Mouse (Mus musculus) liver, embryonic 14.5 days (tissue): ENCODE measurements around the gene Gm13283. TPM values are rescaled to one million over a fixed set of nuclear protein-coding genes. Genes with fewer than 3 reads are reported as not detected.
"Not testable (repeated sequence)": the region's sequence is repeated elsewhere in the genome, so short reads cannot be mapped to it uniquely, and the experiment has no call there.

ENCODE experiments used
- ATAC-seq: fragments of 200-750 bp; cut with Nextera tagmentation; 2 replicates; pipeline ENCODE4 v1.8.0; 2017; ENCODE audit warnings: moderate number of reproducible peaks, mild to moderate bottlenecking, moderate library complexity; ENCODE audit not compliant: insufficient read depth
- DNase-seq, 3 experiments: peaks; one replicate each; pipeline ENCODE4 v3.0.0-alpha.2; 2012 to 2013; ENCODE audit warnings: low read depth in 3 of 3, low spot score in 3 of 3
- H3K27ac ChIP-seq: fragments of 300-500 bp; sonication (generic); 2 replicates; pipeline ENCODE4 v1.5.1; 2014; ENCODE audit warnings: moderate library complexity, mild to moderate bottlenecking, control low read depth, inconsistent platforms
- H3K27me3 ChIP-seq: fragments of 300-500 bp; sonication (generic); 2 replicates; pipeline ENCODE4 v1.6.1; 2014; ENCODE audit warnings: mild to moderate bottlenecking, low read length, moderate library complexity; ENCODE audit not compliant: control insufficient read depth, insufficient read depth
- H3K36me3 ChIP-seq: fragments of 300-500 bp; sonication (generic); replicated peaks from 2 replicates; pipeline ENCODE4 v1.6.1; 2014; ENCODE audit warnings: low read depth; ENCODE audit not compliant: control insufficient read depth, insufficient read depth
- H3K4me1 ChIP-seq, 2 experiments: fragments of 200-500 bp in 1 of 2; fragments of 300-500 bp in 1 of 2; sonication (generic) in 1 of 2; replicated peaks; 2 replicates each; pipeline ENCODE4 v1.6.1; 2012 to 2014; ENCODE audit warnings: antibody characterized with exemption in 1 of 2, inconsistent platforms in 1 of 2, low read length in 1 of 2; ENCODE audit not compliant: control insufficient read depth in 2 of 2, insufficient read depth in 2 of 2
- H3K4me2 ChIP-seq: fragments of 300-500 bp; sonication (generic); 2 replicates; pipeline ENCODE4 v1.6.1; 2014; ENCODE audit warnings: low read depth, mild to moderate bottlenecking, control low read depth, moderate library complexity
- H3K4me3 ChIP-seq, 2 experiments: fragments of 200-500 bp in 1 of 2; fragments of 300-500 bp in 1 of 2; sonication (generic) in 1 of 2; 2 replicates each; pipeline ENCODE4 v1.5.1; 2012 to 2014; ENCODE audit warnings: low read depth in 2 of 2, low read length in 2 of 2, mild to moderate bottlenecking in 2 of 2, control low read depth in 1 of 2, inconsistent platforms in 1 of 2, moderate library complexity in 1 of 2; ENCODE audit not compliant: insufficient read depth in 1 of 2
- H3K9ac ChIP-seq: fragments of 300-500 bp; sonication (generic); replicated peaks from 2 replicates; pipeline ENCODE4 v1.6.1; 2014; ENCODE audit warnings: mild to moderate bottlenecking, control low read depth, moderate library complexity
- H3K9me3 ChIP-seq: fragments of 300-500 bp; sonication (generic); 2 replicates; pipeline ENCODE4 v1.6.1; 2016; ENCODE audit warnings: low read length, mixed read lengths; ENCODE audit not compliant: control insufficient read depth
- CTCF ChIP-seq: IDR thresholded peaks from 2 replicates; pipeline ENCODE4 v1.5.1; 2016; ENCODE audit warnings: antibody characterized with exemption, low read depth, control low read depth
- EP300 ChIP-seq: IDR thresholded peaks from 2 replicates; pipeline ENCODE4 v1.6.1; 2016; ENCODE audit warnings: antibody characterized with exemption, low read depth
- WGBS: fragments of 180-500 bp; shearing (Covaris S2); extraction: QIAGEN DNeasy Blood & Tissue Kit; methylation state at CpG from one replicate; pipeline ENCODE4 v1.1.7; 2014; ENCODE audit not compliant: insufficient replicate concordance; 5-methylcytosine and 5-hydroxymethylcytosine counted together
- polyA plus RNA-seq, 2 experiments: library from polyadenylated mRNA; depleted of rRNA in 1 of 2; stranded (reverse) in 1 of 2; unstranded in 1 of 2; fragments of >200 nt; fragmentation: Nextera tagmentation in 1 of 2; extraction: Ambion mirVana in 1 of 2; gene quantifications; 2 replicates each; pipeline versions ENCODE4 v1.2.1 to v1.2.3; 2012 to 2014

Gene Gm13283
- polyA plus RNA-seq, 2 experiments: 0.15 TPM; not detected in 1

GRCm38 (mm10) chr4:88741426-88741825 is 18.5 kb upstream of the Gm13283 start:
- Histone ChIP-seq H3K27ac (no peak overlapping the region), H3K4me3 (no peak overlapping the region), H3K9me3 (no peaks in the 10 kb centered on the region), H3K36me3 (no peaks in the 10 kb centered on the region), H3K9ac (no peak overlapping the region), H3K4me1 (no peaks in the 10 kb centered on the region), H3K27me3 (no peaks in the 10 kb centered on the region), H3K4me2 (no peak overlapping the region)
- no peak for TF ChIP-seq EP300
- 34% methylated on average over 4 of the region's 4 CpGs for WGBS
- ATAC-seq: no peak
- no peak for DNase-seq

- Histone ChIP-seq H3K9me3 (no peaks in the 10 kb centered on the region), H3K36me3 (no peaks in the 10 kb centered on the region), H3K4me3 (no peak overlapping the region), H3K27ac (no peak overlapping the region), H3K27me3 (no peaks in the 10 kb centered on the region), H3K4me2 (no peak overlapping the region), H3K9ac (no peak overlapping the region), H3K4me1 (no peaks in the 10 kb centered on the region)
- 53% methylated on average over 7 of the region's 7 CpGs for WGBS
- TF ChIP-seq CTCF (no peak; the same call in 1 of the 2 replicates), EP300 (no peak)
- ATAC-seq (no peak), DNase-seq (no peak)
Measured at GRCm38 (mm10) chr4:88742771-88743371, 17.0 kb upstream of the Gm13283 start.

GRCm38 (mm10) chr4:88744207-88744606 is 15.7 kb upstream of the Gm13283 start:
- ATAC-seq (no peak), DNase-seq (no peak)
- Histone ChIP-seq H3K36me3 (no peaks in the 10 kb centered on the region), H3K9me3 (no peaks in the 10 kb centered on the region), H3K4me2 (no peak overlapping the region), H3K4me3 (no peak overlapping the region), H3K27ac (no peak overlapping the region), H3K27me3 (no peaks in the 10 kb centered on the region), H3K4me1 (no peaks in the 10 kb centered on the region), H3K9ac (no peak overlapping the region)
- TF ChIP-seq EP300: no peak
- TF ChIP-seq CTCF: no peak
- 53% methylated on average over 3 of the region's 3 CpGs for WGBS

- no peak for ATAC-seq
Measured at GRCm38 (mm10) chr4:88749926-88750325, 10.0 kb upstream of the Gm13283 start.

GRCm38 (mm10) chr4:88754818-88755340 is 5.0 kb upstream of the Gm13283 start, which contains the start of gene Gm13271:
TSS of gene Gm13271 (plus strand) at chr4:88754868.
- not testable (repeated sequence) for H3K27ac ChIP-seq, H3K36me3 ChIP-seq, ATAC-seq, DNase-seq, H3K4me2 ChIP-seq, H3K9me3 ChIP-seq, H3K27me3 ChIP-seq, H3K4me1 ChIP-seq, H3K4me3 ChIP-seq, H3K9ac ChIP-seq
- peak; percentile 19; the same call in 1 of the 2 replicates for TF ChIP-seq CTCF
- WGBS: 70% methylated on average over 15 of the region's 15 CpGs

More at GRCm38 (mm10) chr4:88749926-88750325, 10.0 kb upstream of the Gm13283 start:
- Histone ChIP-seq H3K4me3 (no peak overlapping the region), H3K9me3 (no peaks in the 10 kb centered on the region), H3K4me2 (no peak overlapping the region), H3K9ac (no peak overlapping the region), H3K4me1 (no peaks in the 10 kb centered on the region), H3K27me3 (no peaks in the 10 kb centered on the region), H3K27ac (no peak overlapping the region), H3K36me3 (no peaks in the 10 kb centered on the region)
- WGBS: 52% methylated on average over 6 of the region's 6 CpGs
- no peak for TF ChIP-seq CTCF
- TF ChIP-seq EP300: no peak
- no peak for DNase-seq

DNA sequence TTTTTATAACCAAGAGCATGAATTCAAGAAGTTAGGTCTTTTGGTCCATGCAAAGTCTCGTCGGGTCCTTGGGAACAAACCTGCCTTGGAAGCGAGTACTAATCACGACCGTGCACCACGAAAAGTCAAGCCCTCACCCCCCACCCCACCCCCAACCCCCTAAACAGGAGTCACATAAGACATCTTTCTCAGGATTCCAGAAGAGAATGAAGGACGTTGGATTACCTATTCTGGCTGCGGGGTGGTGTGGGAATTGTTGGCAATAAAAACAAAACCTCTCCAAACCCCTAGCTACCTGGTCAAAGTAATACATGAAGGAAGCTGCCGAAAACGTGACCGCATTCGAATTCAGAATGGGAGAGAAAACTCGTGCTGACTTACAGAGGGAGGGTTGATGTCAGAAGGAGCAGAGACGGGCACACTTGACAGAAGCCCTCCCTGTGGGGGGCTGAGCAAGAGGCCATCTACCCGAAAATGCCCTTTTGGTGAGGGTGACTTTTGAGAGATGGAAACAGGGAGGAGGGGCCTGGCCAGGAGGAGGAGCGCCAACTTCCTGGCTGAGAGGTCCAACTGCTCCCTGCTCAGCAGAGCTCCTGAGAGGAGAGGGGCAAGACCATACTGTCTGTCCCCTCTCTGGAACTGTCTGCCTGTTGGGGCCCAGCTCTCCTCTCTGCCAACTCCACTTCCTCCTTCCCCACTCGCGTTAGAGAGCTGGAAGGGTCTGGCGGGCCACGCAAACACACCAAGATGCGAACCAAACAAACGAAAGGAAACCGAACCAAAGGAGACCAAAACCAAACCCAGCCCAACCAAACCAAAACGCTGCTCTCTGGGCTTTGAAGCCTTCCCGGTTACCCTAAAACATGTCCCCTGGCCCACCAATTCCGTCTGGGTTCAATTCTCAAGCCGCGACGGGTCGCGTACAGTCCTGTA is 3.1 kb upstream of the Gm13283 start:
- H3K9me3 ChIP-seq, H3K27me3 ChIP-seq, H3K4me1 ChIP-seq, H3K36me3 ChIP-seq, ATAC-seq, DNase-seq: not testable (repeated sequence)
- peak overlapping the region; percentile 60 to 63 for H3K4me3 ChIP-seq
- H3K9ac ChIP-seq: peak overlapping the region; percentile 78
- H3K4me2 ChIP-seq: peak overlapping the region; percentile 78
- WGBS: 10% methylated on average over 28 of the region's 31 CpGs
- peak overlapping the region; percentile 77 for H3K27ac ChIP-seq
